10 mouse cellular contexts compared by ENCODE assay signal in genomic region chr7:99101767-99102593, GRCm38 (mm10). TPM values are rescaled to one million over a fixed set of nuclear protein-coding genes. Genes with fewer than 3 reads are reported as not detected.
DNase-seq lines count a peak whose midpoint lies in the region; ATAC-seq and TF ChIP-seq lines count a peak whose summit lies in the region.
"Had no signal": no experiment of that assay in that cellular context is flagged by ENCODE, and none has a peak within 500 bp of the region (broad histone marks: within the 10 kb centered on the region; RNA-seq: fewer than 3 reads in every experiment).

No protein-coding gene starts in this region.

- H3K9ac ChIP-seq in lung, embryonic 16.5 days (ENCODE audit: low read length), result 0 out of 2 replicates have a peak overlapping the region, but pooled peaks have one; percentile 7
- no peak overlapping the region for H3K9ac ChIP-seq in hindbrain, postnatal 0 days (replicated peaks; ENCODE audit: low read length)
- H3K9ac ChIP-seq in liver, adult 2 months (ENCODE audit: low read depth, low read length), result peak overlapping the region; percentile 30
- no peak overlapping the region for H3K9ac ChIP-seq in stomach, embryonic 15.5 days
- H3K9ac ChIP-seq: liver, embryonic 14.5 days had no signal

- DNase-seq in lung, adult 2 months, result no peak
- DNase-seq in hindbrain, postnatal 0 days (ENCODE audit: low spot score), result peak; percentile 32
- DNase-seq in liver, adult 2 months (ENCODE audit: extremely low read depth, low read depth, low spot score), result peak; percentile 85
- DNase-seq in thymus, postnatal 0 days (ENCODE audit: low spot score), result no peak
- DNase-seq in left cerebral cortex, adult 8-10 months (ENCODE audit: low spot score in 2 of 2), result no peak
- DNase-seq in thymus, adult 18-20 months, result no peak

- 0 out of 2 replicates have a peak, but pooled peaks have one; percentile 36 for ATAC-seq in lung, embryonic 16.5 days (ENCODE audit: low read depth)
- no peak for ATAC-seq in hindbrain, postnatal 0 days
- no peak for ATAC-seq in stomach, embryonic 15.5 days (ENCODE audit: insufficient read depth, low FRiP score, low read depth)

- peaks cover 26% of the 10 kb centered on the region for H3K4me1 ChIP-seq in lung, embryonic 16.5 days (replicated peaks; ENCODE audit: control insufficient read depth, insufficient read depth, low read length)
- H3K4me1 ChIP-seq in lung, adult 2 months (ENCODE audit: control insufficient read depth, insufficient read depth, low read length), result peaks cover 16% of the 10 kb centered on the region; the same call in 1 of the 2 replicates
- no peaks in the 10 kb centered on the region for H3K4me1 ChIP-seq in hindbrain, postnatal 0 days (ENCODE audit: insufficient read depth, low read length)
- H3K4me1 ChIP-seq in liver, adult 2 months (ENCODE audit: control insufficient read depth, insufficient read depth, low read length), result peaks cover 42% of the 10 kb centered on the region
- peaks cover 26% of the 10 kb centered on the region for H3K4me1 ChIP-seq in stomach, embryonic 15.5 days

- no peak for TF ChIP-seq POLR2A in lung, adult 2 months (IDR thresholded peaks at IDR 0.05; ENCODE audit: borderline replicate concordance, extremely low read depth, low read depth, low read length)
- no peak for TF ChIP-seq POLR2A in liver, adult 2 months (IDR thresholded peaks at IDR 0.05; ENCODE audit: extremely low read depth, insufficient read depth, low read length)

- 35% methylated on average over 11 of the region's 11 CpGs for WGBS in lung, embryonic 16.5 days
- WGBS in lung, adult 2 months, result 47% methylated on average over 11 of the region's 11 CpGs
- 29% methylated on average over 11 of the region's 11 CpGs for WGBS in hindbrain, postnatal 0 days
- 19% methylated on average over 11 of the region's 11 CpGs for WGBS in liver, adult 2 months
- WGBS in stomach, embryonic 15.5 days, result 31% methylated on average over 11 of the region's 11 CpGs

- H3K79me2 ChIP-seq in liver, adult 2 months (ENCODE audit: control insufficient read depth, insufficient read depth, low read length), result peaks cover 10% of the 10 kb centered on the region; the same call in 1 of the 2 replicates

- H3K4me2 ChIP-seq in lung, embryonic 16.5 days (ENCODE audit: low read depth, low read length), result no peak overlapping the region
- H3K4me2 ChIP-seq in hindbrain, postnatal 0 days (ENCODE audit: low read depth, low read length), result no peak overlapping the region
- no peak overlapping the region for H3K4me2 ChIP-seq in stomach, embryonic 15.5 days

- no peaks in the 10 kb centered on the region for H3K27me3 ChIP-seq in lung, embryonic 16.5 days (ENCODE audit: control insufficient read depth, insufficient read depth, low read depth, low read length)
- no peaks in the 10 kb centered on the region for H3K27me3 ChIP-seq in hindbrain, postnatal 0 days (ENCODE audit: insufficient read depth, low read length)
- H3K27me3 ChIP-seq in liver, adult 2 months (ENCODE audit: control insufficient read depth, insufficient read depth, low read length), result no peaks in the 10 kb centered on the region
- H3K27me3 ChIP-seq in stomach, embryonic 15.5 days (replicated peaks), result no peaks in the 10 kb centered on the region

- no peak overlapping the region for H3K4me3 ChIP-seq in lung, embryonic 16.5 days (ENCODE audit: low read length)
- H3K4me3 ChIP-seq in lung, adult 2 months (replicated peaks; ENCODE audit: extremely low read depth, low read depth, low read length), result no peak overlapping the region
- no peak overlapping the region for H3K4me3 ChIP-seq in hindbrain, postnatal 0 days (ENCODE audit: low read length)
- no peak overlapping the region for H3K4me3 ChIP-seq in liver, adult 2 months (ENCODE audit: insufficient read depth, low read depth, low read length)
- no peak overlapping the region for H3K4me3 ChIP-seq in stomach, embryonic 15.5 days (replicated peaks)
- H3K4me3 ChIP-seq: erythroblast, embryonic 14.5 days had no signal

- TF ChIP-seq CTCF in lung, adult 2 months (IDR thresholded peaks at IDR 0.05; ENCODE audit: insufficient read depth, low read length), result no peak
- no peak for TF ChIP-seq CTCF in hindbrain, postnatal 0 days (IDR thresholded peaks at IDR 0.05; ENCODE audit: low read depth)
- TF ChIP-seq CTCF in liver, adult 2 months (IDR thresholded peaks at IDR 0.05; ENCODE audit: low read depth, low read length), result no peak

- no peaks in the 10 kb centered on the region for H3K36me3 ChIP-seq in lung, embryonic 16.5 days (ENCODE audit: control insufficient read depth, insufficient read depth, low read length)
- peaks cover 9% of the 10 kb centered on the region; the same call in 1 of the 2 replicates for H3K36me3 ChIP-seq in hindbrain, postnatal 0 days (ENCODE audit: insufficient read depth, low read length)
- H3K36me3 ChIP-seq in liver, adult 2 months (ENCODE audit: control insufficient read depth, insufficient read depth, low read length), result peaks cover 8% of the 10 kb centered on the region; the same call in 1 of the 2 replicates
- H3K36me3 ChIP-seq in stomach, embryonic 15.5 days, result peaks cover 8% of the 10 kb centered on the region; the same call in 1 of the 2 replicates

- H3K27ac ChIP-seq in lung, embryonic 16.5 days (ENCODE audit: low read length), result no peak overlapping the region; the same call in 1 of the 2 replicates
- no peak overlapping the region for H3K27ac ChIP-seq in hindbrain, postnatal 0 days
- peak overlapping the region; percentile 85 for H3K27ac ChIP-seq in liver, adult 2 months (replicated peaks; ENCODE audit: insufficient read depth, low read depth, low read length)
- H3K27ac ChIP-seq in stomach, embryonic 15.5 days, result peak overlapping the region; percentile 50; the same call in 1 of the 2 replicates
- H3K27ac ChIP-seq: liver, embryonic 14.5 days had no signal

- no peaks in the 10 kb centered on the region for H3K9me3 ChIP-seq in lung, embryonic 16.5 days (ENCODE audit: control insufficient read depth, low read length)
- H3K9me3 ChIP-seq in hindbrain, postnatal 0 days (ENCODE audit: low read length), result no peaks in the 10 kb centered on the region
- H3K9me3 ChIP-seq in stomach, embryonic 15.5 days, result no peaks in the 10 kb centered on the region

RNA-seq across cellular contexts. Expression of gene Uvrag, which starts 39.0 kb away (rescaled TPM):
- polyA plus RNA-seq in lung, embryonic 16.5 days (2015; fragmentation: Nextera tagmentation; extraction: Ambion mirVana), result 22.4 and 24.1 TPM in 2 replicates
- polyA plus RNA-seq in lung, adult 2 months (2012; rRNA removed), result 35.4 and 79.1 TPM in 2 replicates
- total RNA-seq in hindbrain, postnatal 0 days (2014; rRNA removed), result 17.9 and 36.7 TPM in 2 replicates
- polyA plus RNA-seq in hindbrain, postnatal 0 days (2015; fragmentation: Nextera tagmentation; extraction: Ambion mirVana), result 16.5 and 17.1 TPM in 2 replicates
- 18.3 and 19.9 TPM in 2 replicates for total RNA-seq in liver, adult 2 months (2014; rRNA removed)
- polyA plus RNA-seq in liver, adult 2 months (2012; rRNA removed), result 11.4 and 12.2 TPM in 2 replicates
- polyA plus RNA-seq in stomach, embryonic 15.5 days (2015; fragmentation: Nextera tagmentation; extraction: Ambion mirVana), result 19.1 and 19.4 TPM in 2 replicates
- 25.8 and 30.9 TPM in 2 replicates for polyA plus RNA-seq in thymus, postnatal 0 days (2015; fragmentation: Nextera tagmentation; extraction: Ambion mirVana)
- total RNA-seq in left cerebral cortex, adult 8-10 months (2022), result 10 to 100 TPM; 53.5 to 64.9 (median 54.4) TPM

Comparison
In these comparisons a context has a peak if more than half of its experiments do, and no peak if none do; other contexts are left out.
1. H3K27ac ChIP-seq: peak in liver, adult 2 months (single experiment) and stomach, embryonic 15.5 days (single experiment); none in lung, embryonic 16.5 days (single experiment) and hindbrain, postnatal 0 days (single experiment).
2. H3K9ac ChIP-seq: peak in lung, embryonic 16.5 days (single experiment) and liver, adult 2 months (single experiment); none in hindbrain, postnatal 0 days (single experiment) and stomach, embryonic 15.5 days (single experiment).
3. DNase-seq: peak in hindbrain, postnatal 0 days (single experiment) and liver, adult 2 months (single experiment); none in lung, adult 2 months (single experiment), thymus, postnatal 0 days (single experiment), left cerebral cortex, adult 8-10 months (0 of 2) and thymus, adult 18-20 months (0 of 2).